Mouse (Mus musculus): ENCODE data around the gene Ssbp3. TPM values are rescaled to one million over a fixed set of nuclear protein-coding genes. Genes with fewer than 3 reads are reported as not detected.

Gene Ssbp3
- polyA plus RNA-seq, 1 experiment from 2014 or later: 134 TPM

GRCm38 (mm10) chr4:107005166-107005565 lies 94.7 kb downstream of the Ssbp3 start:
- Histone ChIP-seq H3K27ac (no peak overlapping the region), H3K4me3 (no peak overlapping the region), H3K36me3 (replicated peaks) (peaks cover 52% of the 10 kb centered on the region), H3K9me3 (no peaks in the 10 kb centered on the region), H3K27me3 (ENCODE audit: poor library complexity, severe bottlenecking) (no peaks in the 10 kb centered on the region), H3K4me1 (peaks cover 54% of the 10 kb centered on the region)
- 88% methylated on average over 5 of the region's 5 CpGs for WGBS
- DNase-seq (ENCODE audit: extremely low spot score, low spot score): no peak

DNA sequence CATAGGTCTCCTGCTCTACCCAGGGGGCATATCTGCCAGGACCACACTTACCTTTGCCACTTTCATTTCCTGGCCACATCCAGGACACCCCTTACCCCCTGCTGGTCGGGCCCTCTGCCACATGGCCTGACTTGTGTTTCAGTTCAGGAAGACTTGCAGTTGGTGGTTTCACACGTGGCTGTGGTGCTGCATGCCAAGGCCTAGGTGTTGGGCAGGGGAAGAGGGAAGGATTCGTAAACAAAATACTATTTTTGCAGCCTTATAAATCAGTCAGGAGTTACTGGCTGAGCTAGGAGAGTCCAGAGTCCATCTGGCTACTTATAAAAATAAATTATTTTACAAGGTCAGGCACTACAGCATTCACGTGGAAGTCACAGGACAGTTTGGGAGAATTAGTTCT lies 95.7 kb downstream of the Ssbp3 start:
- peaks cover 60% of the 10 kb centered on the region for H3K36me3 ChIP-seq (replicated peaks)
- 94% methylated on average over 4 of the region's 4 CpGs for WGBS
- DNase-seq (ENCODE audit: extremely low spot score, low spot score): no peak
- H3K27me3 ChIP-seq (ENCODE audit: poor library complexity, severe bottlenecking): no peaks in the 10 kb centered on the region
- H3K4me1 ChIP-seq: peaks cover 43% of the 10 kb centered on the region
- no peak overlapping the region for H3K27ac ChIP-seq
- H3K9me3 ChIP-seq: no peaks in the 10 kb centered on the region
- H3K4me3 ChIP-seq: no peak overlapping the region

- Histone ChIP-seq H3K36me3 (replicated peaks) (peaks cover 66% of the 10 kb centered on the region), H3K4me1 (peaks cover 39% of the 10 kb centered on the region), H3K27me3 (ENCODE audit: poor library complexity, severe bottlenecking) (no peaks in the 10 kb centered on the region), H3K4me3 (no peak overlapping the region), H3K27ac (peak overlapping the region; percentile 16; the same call in 1 of the 2 replicates), H3K9me3 (no peaks in the 10 kb centered on the region)
- no peak for DNase-seq (ENCODE audit: extremely low spot score, low spot score)
- 92% methylated on average over 6 of the region's 6 CpGs for WGBS
Measured at GRCm38 (mm10) chr4:107006807-107007206, 96.3 kb downstream of the Ssbp3 start.

- H3K27me3 ChIP-seq (ENCODE audit: poor library complexity, severe bottlenecking): no peaks in the 10 kb centered on the region
- no peak for DNase-seq (ENCODE audit: extremely low spot score, low spot score)
- peaks cover 39% of the 10 kb centered on the region for H3K4me1 ChIP-seq
- no peak overlapping the region for H3K27ac ChIP-seq
- peaks cover 72% of the 10 kb centered on the region for H3K36me3 ChIP-seq (replicated peaks)
- H3K9me3 ChIP-seq: no peaks in the 10 kb centered on the region
- WGBS: 93% methylated on average over 8 of the region's 8 CpGs
- no peak overlapping the region for H3K4me3 ChIP-seq
Measured at GRCm38 (mm10) chr4:107007359-107007758, 96.9 kb downstream of the Ssbp3 start.

- 96% methylated on average over 2 of the region's 2 CpGs for WGBS
- no peak for DNase-seq (ENCODE audit: extremely low spot score, low spot score)
- Histone ChIP-seq H3K27ac (no peak overlapping the region), H3K27me3 (ENCODE audit: poor library complexity, severe bottlenecking) (no peaks in the 10 kb centered on the region), H3K4me3 (no peak overlapping the region), H3K9me3 (no peaks in the 10 kb centered on the region), H3K36me3 (replicated peaks) (peaks cover 73% of the 10 kb centered on the region), H3K4me1 (peaks cover 39% of the 10 kb centered on the region)
Measured at GRCm38 (mm10) chr4:107008161-107008560, 97.7 kb downstream of the Ssbp3 start.

- WGBS: 96% methylated on average over 7 of the region's 7 CpGs
- Histone ChIP-seq H3K4me1 (peaks cover 41% of the 10 kb centered on the region), H3K27ac (no peak overlapping the region), H3K27me3 (ENCODE audit: poor library complexity, severe bottlenecking) (no peaks in the 10 kb centered on the region), H3K4me3 (no peak overlapping the region), H3K9me3 (no peaks in the 10 kb centered on the region), H3K36me3 (replicated peaks) (peaks cover 84% of the 10 kb centered on the region)
- DNase-seq (ENCODE audit: extremely low spot score, low spot score): no peak
Measured at GRCm38 (mm10) chr4:107009548-107009947, 99.0 kb downstream of the Ssbp3 start.

DNA sequence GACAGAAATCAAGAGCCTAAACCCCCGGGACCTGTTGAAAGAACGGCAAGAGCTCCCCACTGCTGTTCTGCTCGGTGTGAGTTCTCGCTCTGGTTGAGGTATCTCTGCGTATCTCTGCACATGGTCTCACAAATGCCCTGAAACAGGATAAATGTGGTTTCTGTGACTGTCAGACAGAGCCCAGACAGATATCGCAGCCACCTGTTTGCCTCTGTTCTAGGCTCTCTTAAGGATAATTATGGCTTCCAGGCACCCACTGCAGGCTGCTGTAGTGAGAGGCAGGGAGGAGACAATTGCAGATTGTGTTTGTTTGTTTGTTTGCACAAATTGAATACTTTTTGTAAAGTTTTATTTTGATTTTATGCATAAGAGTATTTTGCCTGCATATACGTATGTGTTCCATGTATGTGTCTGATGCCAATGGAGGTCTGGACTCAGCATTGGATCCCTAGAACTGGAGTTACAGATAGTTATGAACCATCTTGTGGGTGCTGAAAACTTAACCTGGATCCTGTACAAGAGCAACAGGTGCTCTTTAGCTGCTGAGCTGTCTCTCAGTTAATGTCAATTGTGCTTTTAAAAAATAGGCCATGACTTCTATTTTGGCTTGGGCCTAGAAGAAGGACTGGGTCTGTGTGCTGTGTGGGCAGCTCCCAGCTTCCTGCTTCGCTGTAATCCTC lies 101.0 kb downstream of the Ssbp3 start:
- Histone ChIP-seq H3K4me3 (no peak overlapping the region), H3K27ac (no peak overlapping the region), H3K9me3 (no peaks in the 10 kb centered on the region), H3K4me1 (peaks cover 51% of the 10 kb centered on the region), H3K36me3 (replicated peaks) (peaks cover 89% of the 10 kb centered on the region), H3K27me3 (ENCODE audit: poor library complexity, severe bottlenecking) (no peaks in the 10 kb centered on the region)
- DNase-seq (ENCODE audit: extremely low spot score, low spot score): no peak
- 93% methylated on average over 8 of the region's 8 CpGs for WGBS

DNA sequence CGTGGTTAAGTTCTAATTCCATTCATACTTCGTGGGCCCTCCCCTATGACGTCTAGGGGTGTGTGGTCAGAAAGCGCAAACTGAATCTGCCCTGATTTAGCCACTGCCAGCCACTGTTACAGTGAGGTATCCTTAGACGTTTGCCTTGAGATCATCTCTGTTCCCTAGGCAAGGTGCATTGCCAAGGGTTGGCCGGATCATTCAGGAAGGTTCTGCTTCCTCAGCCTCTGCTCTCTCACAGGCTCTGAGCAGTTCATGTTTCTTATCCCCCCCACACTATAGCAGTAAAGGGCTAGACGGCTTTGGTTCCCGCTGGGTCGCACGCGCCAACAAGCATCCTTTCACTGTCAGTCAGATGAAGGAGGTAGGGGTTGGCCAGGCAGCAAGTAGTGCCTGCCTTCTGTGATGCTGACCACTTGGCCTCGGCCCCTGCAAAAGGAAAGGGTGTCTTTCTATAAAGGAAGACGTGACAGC lies 101.5 kb downstream of the Ssbp3 start:
- Histone ChIP-seq H3K4me1 (peaks cover 57% of the 10 kb centered on the region), H3K9me3 (no peaks in the 10 kb centered on the region), H3K4me3 (no peak overlapping the region), H3K27me3 (ENCODE audit: poor library complexity, severe bottlenecking) (no peaks in the 10 kb centered on the region), H3K27ac (no peak overlapping the region; the same call in 1 of the 2 replicates), H3K36me3 (replicated peaks) (peaks cover 89% of the 10 kb centered on the region)
- DNase-seq (ENCODE audit: extremely low spot score, low spot score): no peak
- WGBS: 81% methylated on average over 13 of the region's 13 CpGs

- 91% methylated on average over 3 of the region's 3 CpGs for WGBS
- Histone ChIP-seq H3K4me1 (peaks cover 62% of the 10 kb centered on the region), H3K27me3 (ENCODE audit: poor library complexity, severe bottlenecking) (no peaks in the 10 kb centered on the region), H3K9me3 (no peaks in the 10 kb centered on the region), H3K36me3 (replicated peaks) (peaks cover 88% of the 10 kb centered on the region), H3K27ac (no peak overlapping the region), H3K4me3 (no peak overlapping the region)
- no peak for DNase-seq (ENCODE audit: extremely low spot score, low spot score)
Measured at GRCm38 (mm10) chr4:107012574-107012973, 102.1 kb downstream of the Ssbp3 start.

- no peaks in the 10 kb centered on the region for H3K27me3 ChIP-seq (ENCODE audit: poor library complexity, severe bottlenecking)
- peaks cover 93% of the 10 kb centered on the region for H3K36me3 ChIP-seq (replicated peaks)
- WGBS: 80% methylated on average over 6 of the region's 6 CpGs
- no peak overlapping the region for H3K27ac ChIP-seq
- H3K9me3 ChIP-seq: no peaks in the 10 kb centered on the region
- H3K4me3 ChIP-seq: no peak overlapping the region
- no peak for DNase-seq (ENCODE audit: extremely low spot score, low spot score)
- peaks cover 65% of the 10 kb centered on the region for H3K4me1 ChIP-seq
Measured at GRCm38 (mm10) chr4:107013119-107013816, 102.8 kb downstream of the Ssbp3 start.

DNA sequence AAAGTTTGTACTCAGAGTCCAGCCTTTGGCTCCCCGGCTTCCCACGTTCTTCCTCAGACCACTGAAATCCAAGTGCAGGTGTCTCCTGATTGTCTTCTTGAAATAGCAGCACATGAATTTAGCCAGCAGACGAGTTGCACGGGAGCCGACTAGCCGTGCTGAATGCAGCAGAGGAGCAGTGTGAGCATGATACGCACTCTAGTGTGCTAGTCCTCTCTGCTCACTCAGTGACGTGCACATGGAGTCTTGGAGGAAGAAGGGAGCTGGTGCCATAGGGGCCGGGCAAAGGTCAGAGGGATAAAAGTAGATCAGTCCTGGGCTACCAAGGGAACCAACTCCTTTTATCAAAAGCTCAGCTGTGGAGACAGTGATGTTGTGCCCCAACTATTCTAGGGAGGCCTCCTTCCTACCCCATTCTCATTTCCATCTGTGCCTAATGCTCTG lies 103.3 kb downstream of the Ssbp3 start:
- no peaks in the 10 kb centered on the region for H3K27me3 ChIP-seq (ENCODE audit: poor library complexity, severe bottlenecking)
- H3K9me3 ChIP-seq: no peaks in the 10 kb centered on the region
- H3K36me3 ChIP-seq (replicated peaks): peaks cover 91% of the 10 kb centered on the region
- 86% methylated on average over 9 of the region's 9 CpGs for WGBS
- H3K4me3 ChIP-seq: no peak overlapping the region
- DNase-seq (ENCODE audit: extremely low spot score, low spot score): no peak
- no peak overlapping the region; the same call in 1 of the 2 replicates for H3K27ac ChIP-seq
- H3K4me1 ChIP-seq: peaks cover 69% of the 10 kb centered on the region

- Histone ChIP-seq H3K9me3 (no peaks in the 10 kb centered on the region), H3K4me1 (peaks cover 90% of the 10 kb centered on the region), H3K36me3 (replicated peaks) (peaks cover 78% of the 10 kb centered on the region), H3K27ac (peak overlapping the region; percentile 76), H3K4me3 (no peak overlapping the region), H3K27me3 (ENCODE audit: poor library complexity, severe bottlenecking) (no peaks in the 10 kb centered on the region)
- WGBS: 65% methylated on average over 13 of the region's 13 CpGs
- peak; percentile 35 for DNase-seq (ENCODE audit: extremely low spot score, low spot score)
Measured at GRCm38 (mm10) chr4:107015971-107016511, 105.5 kb downstream of the Ssbp3 start.

- no peaks in the 10 kb centered on the region for H3K9me3 ChIP-seq
- DNase-seq (ENCODE audit: extremely low spot score, low spot score): no peak
- H3K27ac ChIP-seq: no peak overlapping the region
- H3K36me3 ChIP-seq (replicated peaks): peaks cover 74% of the 10 kb centered on the region
- H3K4me3 ChIP-seq: no peak overlapping the region
- no peaks in the 10 kb centered on the region for H3K27me3 ChIP-seq (ENCODE audit: poor library complexity, severe bottlenecking)
- H3K4me1 ChIP-seq: peaks cover 94% of the 10 kb centered on the region
Measured at GRCm38 (mm10) chr4:107017257-107017656, 106.8 kb downstream of the Ssbp3 start.
